Mouse (Mus musculus): ENCODE data around the gene Mmd.

DNA sequence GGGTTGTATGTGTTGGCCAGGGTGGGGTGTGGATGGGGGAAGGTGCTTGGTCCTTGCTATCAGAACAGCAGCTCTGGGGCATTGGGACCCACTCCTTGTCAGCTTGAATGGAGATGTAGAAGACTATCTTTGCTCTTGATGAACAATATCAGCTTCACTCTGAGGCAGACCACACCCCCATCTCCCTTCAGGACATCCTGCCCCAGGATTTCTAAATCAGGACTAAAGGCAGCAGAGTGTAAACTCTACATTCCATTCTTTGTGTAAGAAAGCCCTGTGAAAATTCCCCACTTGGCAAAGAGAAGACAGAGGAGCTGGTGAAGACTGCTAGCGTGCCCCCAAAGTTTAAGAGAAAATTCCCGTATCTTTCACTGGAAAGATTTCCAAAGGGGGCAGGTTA lies 18.6 kb upstream of the Mmd start:
- no peak for TF ChIP-seq CTCF (IDR thresholded peaks at IDR 0.05; ENCODE audit: insufficient read depth, low read depth, low read length)
- TF ChIP-seq POLR2A (IDR thresholded peaks at IDR 0.05; ENCODE audit: insufficient read depth, low read depth, low read length), result no peak

Measured in olfactory bulb, adult 2 months (tissue).